Mouse (Mus musculus) kidney, embryonic 14.5 days (tissue): ENCODE data around the gene Frmd8. TPM values are rescaled to one million over a fixed set of nuclear protein-coding genes. Genes with fewer than 3 reads are reported as not detected.
"Not testable (repeated sequence)": the region's sequence is repeated elsewhere in the genome, so short reads cannot be mapped to it uniquely, and the experiment has no call there.

Source experiments
- ATAC-seq: fragments of 200-750 bp; cut with Nextera tagmentation; 2 replicates; pipeline ENCODE4 v1.8.0; 2017; ENCODE audit warnings: moderate number of reproducible peaks, mild to moderate bottlenecking, moderate TSS enrichment, moderate library complexity; ENCODE audit not compliant: low FRiP score, low TSS enrichment
- H3K27ac ChIP-seq: fragments of 300-500 bp; sonication (generic); 2 replicates; pipeline ENCODE4 v1.5.1; 2014; ENCODE audit warnings: low read depth, mild to moderate bottlenecking, low read length, moderate library complexity, mixed read lengths
- H3K27me3 ChIP-seq: fragments of 300-500 bp; sonication (generic); 2 replicates; pipeline ENCODE4 v1.6.1; 2014; ENCODE audit warnings: mild to moderate bottlenecking, low read length; ENCODE audit not compliant: control insufficient read depth, insufficient read depth
- H3K36me3 ChIP-seq: fragments of 300-500 bp; sonication (generic); 2 replicates; pipeline ENCODE4 v1.6.1; 2014; ENCODE audit warnings: low read length, mixed read lengths; ENCODE audit not compliant: control insufficient read depth, insufficient read depth
- H3K4me1 ChIP-seq: fragments of 300-500 bp; sonication (generic); 2 replicates; pipeline ENCODE4 v1.6.1; 2014; ENCODE audit warnings: low read length, mixed read lengths; ENCODE audit not compliant: control insufficient read depth, insufficient read depth
- H3K4me2 ChIP-seq: fragments of 300-500 bp; sonication (generic); replicated peaks from 2 replicates; pipeline ENCODE4 v1.6.1; 2014; ENCODE audit warnings: low read depth, mild to moderate bottlenecking, low read length
- H3K4me3 ChIP-seq: fragments of 300-500 bp; sonication (generic); 2 replicates; pipeline ENCODE4 v1.5.1; 2014; ENCODE audit warnings: mild to moderate bottlenecking, low read length
- H3K9ac ChIP-seq: fragments of 300-500 bp; sonication (generic); 2 replicates; pipeline ENCODE4 v1.6.1; 2014; ENCODE audit warnings: low read depth, mild to moderate bottlenecking, low read length, moderate library complexity
- H3K9me3 ChIP-seq: fragments of 300-500 bp; sonication (generic); 2 replicates; pipeline ENCODE4 v1.6.1; 2016; ENCODE audit warnings: low read length; ENCODE audit not compliant: control insufficient read depth
- WGBS: fragments of 180-500 bp; shearing (Covaris S2); extraction: QIAGEN DNeasy Blood & Tissue Kit; methylation state at CpG from one replicate; pipeline ENCODE4 v1.1.7; 2014; 5-methylcytosine and 5-hydroxymethylcytosine counted together
- polyA plus RNA-seq: library from polyadenylated mRNA; unstranded; fragments of >200 nt; fragmentation: Nextera tagmentation; extraction: Ambion mirVana; gene quantifications from 2 replicates; pipeline ENCODE4 v1.2.1, GENCODE M21; 2014

The Frmd8 gene
- polyA plus RNA-seq, 1 experiment from 2014 or later, result 26.5 TPM

- no peak for ATAC-seq
- Histone ChIP-seq H3K27ac (0 out of 2 replicates have a peak overlapping the region, but pooled peaks have one; percentile 24), H3K4me2 (no peak overlapping the region), H3K9me3 (no peaks in the 10 kb centered on the region), H3K4me1 (peaks cover 31% of the 10 kb centered on the region), H3K27me3 (no peaks in the 10 kb centered on the region), H3K36me3 (no peaks in the 10 kb centered on the region), H3K9ac (no peak overlapping the region), H3K4me3 (no peak overlapping the region)
- 44% methylated on average over 12 of the region's 12 CpGs for WGBS
Measured at GRCm38 (mm10) chr19:5819549-5819948, 55.5 kb downstream of the Frmd8 start.

GRCm38 (mm10) chr19:5818590-5818977, 56.5 kb downstream of the Frmd8 start:
- no peak overlapping the region for H3K4me2 ChIP-seq
- H3K9ac ChIP-seq, result no peak overlapping the region
- no peak overlapping the region for H3K4me3 ChIP-seq
- peak overlapping the region; percentile 63; the same call in 1 of the 2 replicates for H3K27ac ChIP-seq
- 70% methylated on average over 6 of the region's 6 CpGs for WGBS
- H3K27me3 ChIP-seq, result no peaks in the 10 kb centered on the region
- H3K9me3 ChIP-seq, result no peaks in the 10 kb centered on the region
- H3K36me3 ChIP-seq, result no peaks in the 10 kb centered on the region
- peaks cover 27% of the 10 kb centered on the region for H3K4me1 ChIP-seq
- no peak for ATAC-seq

GRCm38 (mm10) chr19:5817703-5818589, 57.1 kb downstream of the Frmd8 start:
- Histone ChIP-seq H3K4me3 (no peak overlapping the region; the same call in 1 of the 2 replicates), H3K27ac (peak overlapping the region; percentile 63), H3K9ac (peak overlapping the region; percentile 37; the same call in 1 of the 2 replicates), H3K27me3 (no peaks in the 10 kb centered on the region), H3K4me1 (peaks cover 21% of the 10 kb centered on the region), H3K9me3 (no peaks in the 10 kb centered on the region), H3K36me3 (no peaks in the 10 kb centered on the region), H3K4me2 (peak overlapping the region; percentile 24)
- 10% methylated on average over 21 of the region's 21 CpGs for WGBS
- ATAC-seq, result peak; percentile 66

- H3K27me3 ChIP-seq, result no peaks in the 10 kb centered on the region
- H3K4me1 ChIP-seq, result peaks cover 30% of the 10 kb centered on the region
- 0 out of 2 replicates have a peak, but pooled peaks have one; percentile 26 for ATAC-seq
- no peak overlapping the region for H3K4me2 ChIP-seq
- no peak overlapping the region for H3K9ac ChIP-seq
- H3K4me3 ChIP-seq, result no peak overlapping the region
- no peaks in the 10 kb centered on the region for H3K9me3 ChIP-seq
- H3K36me3 ChIP-seq, result no peaks in the 10 kb centered on the region
- no peak overlapping the region for H3K27ac ChIP-seq
- 72% methylated on average over 4 of the region's 4 CpGs for WGBS
Measured at GRCm38 (mm10) chr19:5815928-5816327, 59.1 kb downstream of the Frmd8 start.

GRCm38 (mm10) chr19:5815010-5815409, 60.1 kb downstream of the Frmd8 start:
- no peaks in the 10 kb centered on the region for H3K27me3 ChIP-seq
- WGBS, result 87% methylated on average over 7 of the region's 7 CpGs
- ATAC-seq, result no peak
- no peak overlapping the region for H3K4me3 ChIP-seq
- no peak overlapping the region for H3K4me2 ChIP-seq
- no peak overlapping the region for H3K27ac ChIP-seq
- peaks cover 38% of the 10 kb centered on the region for H3K4me1 ChIP-seq
- no peaks in the 10 kb centered on the region for H3K9me3 ChIP-seq
- no peaks in the 10 kb centered on the region for H3K36me3 ChIP-seq
- H3K9ac ChIP-seq, result no peak overlapping the region

GRCm38 (mm10) chr19:5814048-5814447, 61.0 kb downstream of the Frmd8 start:
- WGBS, result 53% methylated on average over 1 of the region's 1 CpGs
- peaks cover 39% of the 10 kb centered on the region for H3K4me1 ChIP-seq

GRCm38 (mm10) chr19:5813567-5813966, 61.5 kb downstream of the Frmd8 start:
- Histone ChIP-seq H3K36me3 (no peaks in the 10 kb centered on the region), H3K9me3 (no peaks in the 10 kb centered on the region), H3K4me2 (no peak overlapping the region), H3K4me3 (no peak overlapping the region), H3K9ac (no peak overlapping the region), H3K4me1 (peaks cover 39% of the 10 kb centered on the region), H3K27me3 (no peaks in the 10 kb centered on the region), H3K27ac (no peak overlapping the region)
- 90% methylated on average over 3 of the region's 3 CpGs for WGBS
- ATAC-seq, result no peak

More at GRCm38 (mm10) chr19:5814048-5814447, 61.0 kb downstream of the Frmd8 start:
- ATAC-seq, H3K4me2 ChIP-seq, H3K36me3 ChIP-seq, H3K27ac ChIP-seq, H3K27me3 ChIP-seq, H3K9me3 ChIP-seq, H3K4me3 ChIP-seq, H3K9ac ChIP-seq: not testable (repeated sequence)

GRCm38 (mm10) chr19:5811771-5812504, 63.1 kb downstream of the Frmd8 start:
- no peak overlapping the region for H3K9ac ChIP-seq
- WGBS, result 47% methylated on average over 7 of the region's 7 CpGs
- no peaks in the 10 kb centered on the region for H3K36me3 ChIP-seq
- no peaks in the 10 kb centered on the region for H3K27me3 ChIP-seq
- H3K4me2 ChIP-seq, result no peak overlapping the region
- H3K9me3 ChIP-seq, result no peaks in the 10 kb centered on the region
- peak; percentile 69; the same call in 1 of the 2 replicates for ATAC-seq
- H3K4me3 ChIP-seq, result no peak overlapping the region
- H3K4me1 ChIP-seq, result peaks cover 37% of the 10 kb centered on the region
- H3K27ac ChIP-seq, result peak overlapping the region; percentile 83
